Mouse (Mus musculus) heart, embryonic 14.5 days (tissue): ENCODE results near the gene Heatr5a. TPM values are rescaled to one million over a fixed set of nuclear protein-coding genes. Genes with fewer than 3 reads are reported as not detected.
A peak's percentile ranks its signal among the peaks of the same experiment; 100 is the strongest.

Source experiments
- ATAC-seq: fragments of 200-750 bp; cut with Nextera tagmentation; 2 replicates; pipeline ENCODE4 v1.8.0; 2017; ENCODE audit warnings: low read depth, moderate TSS enrichment; ENCODE audit not compliant: insufficient number of reproducible peaks, insufficient read depth, low FRiP score
- H3K27ac ChIP-seq, 2 experiments: fragments of 200-500 bp in 1 of 2; fragments of 300-500 bp in 1 of 2; sonication (generic) in 1 of 2; replicated peaks in 1 of 2; 2 replicates each; pipeline ENCODE4 v1.5.1; 2012 to 2014; ENCODE audit warnings: low read depth in 2 of 2, low read length in 2 of 2, control low read depth in 1 of 2, mild to moderate bottlenecking in 1 of 2, mixed read lengths in 1 of 2; ENCODE audit not compliant: control insufficient read depth in 1 of 2, insufficient read depth in 1 of 2
- H3K27me3 ChIP-seq: fragments of 300-500 bp; sonication (generic); 2 replicates; pipeline ENCODE4 v1.6.1; 2014; ENCODE audit warnings: mild to moderate bottlenecking, low read length, control low read depth; ENCODE audit not compliant: control insufficient read depth, insufficient read depth
- H3K36me3 ChIP-seq: fragments of 300-500 bp; sonication (generic); 2 replicates; pipeline ENCODE4 v1.6.1; 2014; ENCODE audit warnings: mild to moderate bottlenecking, control low read depth, low read length, mixed read lengths; ENCODE audit not compliant: control insufficient read depth, insufficient read depth
- H3K4me1 ChIP-seq, 2 experiments: fragments of 200-500 bp in 1 of 2; fragments of 300-500 bp in 1 of 2; sonication (generic) in 1 of 2; 2 replicates each; pipeline ENCODE4 v1.6.1; 2012 to 2014; ENCODE audit warnings: low read length in 2 of 2, control low read depth in 1 of 2, mixed read lengths in 1 of 2; ENCODE audit not compliant: control insufficient read depth in 2 of 2, insufficient read depth in 2 of 2
- H3K4me2 ChIP-seq: fragments of 300-500 bp; sonication (generic); 2 replicates; pipeline ENCODE4 v1.6.1; 2014; ENCODE audit warnings: mild to moderate bottlenecking, low read length
- H3K4me3 ChIP-seq, 2 experiments: fragments of 200-500 bp in 1 of 2; fragments of 300-500 bp in 1 of 2; sonication (generic) in 1 of 2; 2 replicates each; pipeline ENCODE4 v1.5.1; 2012 to 2014; ENCODE audit warnings: low read length in 2 of 2, mild to moderate bottlenecking in 2 of 2, control low read depth in 1 of 2, low read depth in 1 of 2, moderate library complexity in 1 of 2; ENCODE audit not compliant: control insufficient read depth in 1 of 2, insufficient read depth in 1 of 2
- H3K9ac ChIP-seq: fragments of 300-500 bp; sonication (generic); 2 replicates; pipeline ENCODE4 v1.6.1; 2014; ENCODE audit warnings: mild to moderate bottlenecking, low read length
- H3K9me3 ChIP-seq: fragments of 300-500 bp; sonication (generic); 2 replicates; pipeline ENCODE4 v1.6.1; 2016; ENCODE audit warnings: low read length, control low read depth; ENCODE audit not compliant: control insufficient read depth
- WGBS: fragments of 180-500 bp; shearing (Covaris S2); extraction: QIAGEN DNeasy Blood & Tissue Kit; methylation state at CpG from one replicate; pipeline ENCODE4 v1.1.7; 2014; 5-methylcytosine and 5-hydroxymethylcytosine counted together
- polyA plus RNA-seq: library from polyadenylated mRNA; unstranded; fragments of >200 nt; fragmentation: Nextera tagmentation; extraction: Ambion mirVana; gene quantifications from 2 replicates; pipeline ENCODE4 v1.2.1, GENCODE M21; 2014

The Heatr5a gene
- polyA plus RNA-seq, 1 experiment from 2014 or later: 10.3 TPM

DNA sequence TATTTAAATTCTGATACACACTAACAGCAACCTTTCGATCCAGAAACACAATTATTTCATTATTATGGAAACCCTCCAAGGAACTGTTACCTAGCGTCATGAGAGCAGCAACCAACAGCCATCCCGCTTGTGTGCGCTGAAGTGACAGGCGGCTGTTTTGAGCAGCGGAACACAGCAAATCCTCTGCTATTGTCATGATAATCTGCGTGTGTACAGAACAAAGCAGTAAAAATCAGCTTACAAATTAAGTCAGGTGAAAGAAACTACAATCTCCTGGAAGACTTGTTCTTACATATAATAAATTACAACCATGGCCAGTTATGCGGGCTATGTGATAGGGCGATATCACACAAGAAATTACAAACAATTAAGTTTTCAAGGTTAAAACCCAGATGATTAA, 25.8 kb downstream of the Heatr5a start:
- no peaks in the 10 kb centered on the region for H3K27me3 ChIP-seq
- H3K4me1 ChIP-seq: no peaks in the 10 kb centered on the region
- 95% methylated on average over 9 of the region's 9 CpGs for WGBS
- H3K36me3 ChIP-seq: peaks cover 70% of the 10 kb centered on the region
- H3K4me2 ChIP-seq: no peak overlapping the region
- no peak overlapping the region for H3K4me3 ChIP-seq
- H3K27ac ChIP-seq: no peak overlapping the region
- no peak overlapping the region for H3K9ac ChIP-seq
- ATAC-seq: no peak
- no peaks in the 10 kb centered on the region for H3K9me3 ChIP-seq

DNA sequence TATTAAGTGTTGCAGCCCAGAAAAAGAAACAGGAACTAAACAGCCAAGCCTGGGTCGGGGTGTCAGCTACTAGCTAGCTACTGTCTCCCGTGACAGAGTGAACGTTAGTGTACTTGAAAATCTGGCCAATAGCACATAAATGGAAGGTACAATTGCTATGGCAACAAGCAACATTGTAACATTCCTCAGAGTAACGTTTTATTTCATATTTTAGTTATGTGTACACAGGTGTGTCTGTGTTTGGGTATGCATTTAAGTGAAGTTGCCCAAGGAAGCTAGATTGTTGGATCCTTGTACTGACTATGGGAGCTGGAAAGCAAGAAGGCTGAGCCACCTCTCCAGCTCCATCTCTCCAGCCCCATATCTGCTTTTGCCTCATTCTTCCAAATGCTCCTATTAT, 31.3 kb downstream of the Heatr5a start:
- no peak for ATAC-seq
- no peaks in the 10 kb centered on the region for H3K27me3 ChIP-seq
- no peak overlapping the region for H3K4me2 ChIP-seq
- H3K27ac ChIP-seq: no peak overlapping the region
- peaks cover 58% of the 10 kb centered on the region for H3K36me3 ChIP-seq
- no peaks in the 10 kb centered on the region for H3K4me1 ChIP-seq
- H3K9me3 ChIP-seq: no peaks in the 10 kb centered on the region
- H3K4me3 ChIP-seq: no peak overlapping the region
- no peak overlapping the region for H3K9ac ChIP-seq
- 87% methylated on average over 4 of the region's 4 CpGs for WGBS

DNA sequence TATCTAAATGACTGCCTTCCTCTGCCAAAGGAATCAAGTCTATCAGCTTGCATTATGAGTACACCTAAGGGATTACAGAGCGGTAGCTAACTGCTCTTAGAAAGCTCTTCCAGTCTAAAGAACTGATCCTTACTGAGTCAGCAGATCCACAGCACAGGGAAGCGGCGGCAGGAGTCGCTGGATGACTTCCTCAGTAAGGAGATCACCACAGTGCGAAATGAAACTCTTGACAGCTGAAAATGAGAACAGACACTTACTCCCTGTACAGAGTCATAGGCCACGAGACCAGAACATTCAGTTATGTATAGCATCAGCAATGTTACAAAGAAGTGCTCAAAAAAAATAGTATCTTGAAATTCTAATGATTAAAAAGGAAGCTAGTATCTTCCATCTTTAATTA, 33.2 kb downstream of the Heatr5a start:
- no peaks in the 10 kb centered on the region for H3K4me1 ChIP-seq
- no peak for ATAC-seq
- H3K9ac ChIP-seq: no peak overlapping the region
- no peak overlapping the region for H3K4me3 ChIP-seq
- 75% methylated on average over 6 of the region's 6 CpGs for WGBS
- H3K27ac ChIP-seq: no peak overlapping the region
- no peak overlapping the region for H3K4me2 ChIP-seq
- H3K9me3 ChIP-seq: no peaks in the 10 kb centered on the region
- H3K27me3 ChIP-seq: no peaks in the 10 kb centered on the region
- H3K36me3 ChIP-seq: peaks cover 54% of the 10 kb centered on the region

DNA sequence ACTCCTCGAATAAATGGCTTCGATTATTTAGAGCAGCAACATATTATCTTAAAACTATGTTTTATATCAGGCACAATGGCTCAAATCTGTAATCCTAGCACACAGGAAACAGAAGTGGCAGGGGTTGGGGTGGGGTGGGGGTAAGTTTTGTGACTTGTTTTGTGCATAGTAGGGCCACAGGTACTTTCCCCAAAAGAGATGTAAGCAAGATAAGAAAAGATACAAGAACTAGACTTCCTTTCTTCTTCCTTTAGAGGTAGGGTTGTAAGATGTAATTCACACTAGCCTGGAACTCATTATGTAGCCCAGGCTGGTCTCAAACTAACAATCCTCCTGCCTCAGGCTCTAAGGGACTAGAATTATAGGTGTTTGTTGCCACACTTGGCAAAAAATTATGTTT, 41.5 kb downstream of the Heatr5a start:
- no peaks in the 10 kb centered on the region for H3K4me1 ChIP-seq
- H3K9me3 ChIP-seq: no peaks in the 10 kb centered on the region
- H3K27me3 ChIP-seq: no peaks in the 10 kb centered on the region
- H3K4me3 ChIP-seq: no peak overlapping the region
- H3K4me2 ChIP-seq: no peak overlapping the region
- no peak overlapping the region for H3K9ac ChIP-seq
- WGBS: 96% methylated on average over 2 of the region's 2 CpGs
- no peak overlapping the region for H3K27ac ChIP-seq
- peaks cover 21% of the 10 kb centered on the region for H3K36me3 ChIP-seq
- no peak for ATAC-seq

DNA sequence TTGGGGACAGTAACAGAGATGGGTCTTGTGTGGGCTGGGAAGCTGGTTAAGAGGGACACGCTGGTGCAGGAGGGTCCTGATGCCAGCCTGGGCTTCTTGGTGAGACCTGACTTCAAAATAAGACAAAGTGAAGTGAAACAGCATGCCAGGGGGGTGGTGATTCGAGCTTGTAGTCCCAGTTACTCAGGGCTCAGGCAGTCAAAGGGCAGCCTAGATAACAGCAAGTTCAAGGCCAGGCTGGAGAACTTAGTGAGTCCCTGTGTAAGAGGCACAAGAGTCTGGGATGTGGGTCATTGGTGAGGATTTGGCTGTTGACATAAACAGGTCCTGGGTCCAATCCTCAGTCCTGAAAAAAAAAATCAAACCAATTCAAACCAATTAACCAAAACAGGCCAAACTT, 53.9 kb downstream of the Heatr5a start:
- H3K27me3 ChIP-seq: no peaks in the 10 kb centered on the region
- 83% methylated on average over 2 of the region's 2 CpGs for WGBS

DNA sequence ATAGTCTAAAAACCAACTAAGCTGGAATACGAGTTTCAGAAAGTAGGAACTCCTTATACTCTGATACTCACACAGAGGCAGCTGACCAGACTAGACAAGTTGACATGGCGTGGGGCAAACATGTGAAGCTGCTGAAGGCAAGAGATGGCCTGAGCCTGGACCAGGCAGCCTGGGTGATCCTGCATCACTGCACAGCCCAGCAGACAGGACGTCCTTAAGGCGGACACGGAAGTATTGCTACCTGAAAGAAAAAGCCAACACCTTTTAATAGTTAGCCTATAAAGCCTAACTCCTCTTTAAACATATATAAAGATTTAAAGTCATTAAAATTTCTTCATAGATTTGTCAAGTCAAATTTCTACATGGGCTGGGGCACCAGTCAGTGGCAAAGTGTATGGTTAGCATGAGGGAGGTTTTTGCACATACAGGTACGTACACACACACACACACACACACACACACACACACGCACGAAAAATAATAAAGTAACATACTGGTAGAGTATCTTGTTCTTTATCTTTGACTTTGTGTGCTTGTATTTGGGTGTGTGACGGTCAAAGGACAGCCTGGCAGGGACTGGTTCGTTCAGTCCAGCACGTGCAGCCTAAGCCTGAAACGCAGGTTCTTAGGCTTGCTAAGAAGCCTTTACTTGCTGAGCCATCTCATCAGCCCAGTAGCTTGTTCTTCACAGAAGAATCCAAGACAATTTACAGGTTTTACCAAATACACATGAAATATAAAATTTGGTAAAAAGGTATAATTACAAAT, 56.0 kb downstream of the Heatr5a start:
- no peak overlapping the region for H3K4me3 ChIP-seq
- 94% methylated on average over 12 of the region's 12 CpGs for WGBS
- ATAC-seq: no peak
- H3K4me1 ChIP-seq: no peaks in the 10 kb centered on the region
- peaks cover 75% of the 10 kb centered on the region for H3K36me3 ChIP-seq
- H3K9ac ChIP-seq: no peak overlapping the region
- H3K9me3 ChIP-seq: no peaks in the 10 kb centered on the region
- H3K27me3 ChIP-seq: no peaks in the 10 kb centered on the region
- no peak overlapping the region for H3K4me2 ChIP-seq
- no peak overlapping the region for H3K27ac ChIP-seq

More for the DNA sequence above, 53.9 kb downstream of the Heatr5a start:
- Histone ChIP-seq H3K4me1 (no peaks in the 10 kb centered on the region), H3K9me3 (no peaks in the 10 kb centered on the region), H3K36me3 (peaks cover 73% of the 10 kb centered on the region), H3K4me3 (no peak overlapping the region), H3K9ac (no peak overlapping the region), H3K27ac (no peak overlapping the region), H3K4me2 (no peak overlapping the region)
- no peak for ATAC-seq

DNA sequence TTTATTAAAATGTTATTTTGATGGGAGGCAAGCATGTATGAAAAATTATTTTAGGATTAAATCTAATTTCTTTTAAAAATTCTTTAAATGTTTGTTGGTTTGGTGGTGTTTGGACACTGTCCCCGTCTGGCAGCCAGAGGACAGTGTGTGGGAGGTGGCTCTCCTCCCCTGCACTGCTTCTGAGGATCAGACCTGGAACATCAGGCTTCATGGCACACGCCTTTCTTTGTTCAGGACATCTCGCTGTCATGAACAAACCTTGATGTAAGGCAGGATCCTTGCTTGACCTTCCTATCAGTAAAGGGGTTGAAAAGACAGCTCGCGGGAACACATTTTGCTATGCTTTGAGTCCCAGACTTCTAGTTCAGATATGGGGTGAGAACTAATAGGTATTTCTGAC, 61.9 kb downstream of the Heatr5a start:
- Histone ChIP-seq H3K27me3 (no peaks in the 10 kb centered on the region), H3K4me3 (no peak overlapping the region), H3K9me3 (no peaks in the 10 kb centered on the region), H3K36me3 (peaks cover 60% of the 10 kb centered on the region), H3K9ac (no peak overlapping the region), H3K27ac (no peak overlapping the region), H3K4me1 (peaks cover 3% of the 10 kb centered on the region in 2 experiments; a peak in 1 of 4 replicates), H3K4me2 (no peak overlapping the region)
- no peak for ATAC-seq
- WGBS: 80% methylated on average over 5 of the region's 5 CpGs

DNA sequence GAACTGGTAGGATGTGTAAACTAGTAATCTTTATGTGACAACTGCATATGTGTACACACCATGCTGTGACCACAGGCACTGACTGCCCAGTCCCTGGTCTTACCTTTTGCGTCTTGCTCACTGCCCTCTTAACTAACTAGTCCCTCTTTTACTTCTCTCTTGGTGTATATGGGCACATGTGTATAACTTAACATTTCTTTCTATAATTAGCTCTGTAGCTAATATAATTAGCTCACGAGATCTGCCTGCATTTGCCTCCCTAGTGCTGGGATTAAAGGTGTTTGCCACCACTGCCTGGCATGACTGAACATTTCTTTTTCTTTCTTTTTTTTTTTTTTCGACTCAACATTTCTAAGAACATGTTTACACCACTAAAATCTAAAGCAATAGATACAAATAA, 63.6 kb downstream of the Heatr5a start:
- ATAC-seq: no peak
- no peak overlapping the region for H3K4me3 ChIP-seq
- 55% methylated on average over 3 of the region's 3 CpGs for WGBS
- H3K4me2 ChIP-seq: no peak overlapping the region; the same call in 1 of the 2 replicates
- no peaks in the 10 kb centered on the region for H3K27me3 ChIP-seq
- peak overlapping the region; percentile 67 to 72 for H3K27ac ChIP-seq
- H3K4me1 ChIP-seq: peaks cover 3% of the 10 kb centered on the region in 2 experiments; a peak in 1 of 4 replicates
- no peaks in the 10 kb centered on the region for H3K9me3 ChIP-seq
- H3K9ac ChIP-seq: no peak overlapping the region
- peaks cover 52% of the 10 kb centered on the region for H3K36me3 ChIP-seq
